In genomic region chr17:43824781-43825410, GRCm38 (mm10) we compare ENCODE assay signal across 32 mouse cellular contexts. TPM values are rescaled to one million over a fixed set of nuclear protein-coding genes. Genes with fewer than 3 reads are reported as not detected.
DNase-seq lines count a peak whose midpoint lies in the region; ATAC-seq lines count a peak whose summit lies in the region.
"Had no signal": no experiment of that assay in that cellular context is flagged by ENCODE, and none has a peak within 500 bp of the region (broad histone marks: within the 10 kb centered on the region; RNA-seq: fewer than 3 reads in every experiment).

No protein-coding gene starts in this region.

- no peaks in the 10 kb centered on the region for H3K27me3 ChIP-seq in heart, embryonic 13.5 days (replicated peaks)
- H3K27me3 ChIP-seq in heart, embryonic 15.5 days: no peaks in the 10 kb centered on the region
- H3K27me3 ChIP-seq: CH12.LX; embryonic facial prominence, embryonic 15.5 days; forebrain, embryonic 12.5 days; kidney, embryonic 15.5 days had no signal

- peaks cover 19% of the 10 kb centered on the region for H3K4me1 ChIP-seq in heart, embryonic 13.5 days
- peaks cover 15% of the 10 kb centered on the region for H3K4me1 ChIP-seq in heart, embryonic 15.5 days (replicated peaks)
- H3K4me1 ChIP-seq: embryonic facial prominence, embryonic 15.5 days; forebrain, embryonic 12.5 days; kidney, embryonic 15.5 days had no signal

- H3K36me3 ChIP-seq in heart, embryonic 13.5 days: no peaks in the 10 kb centered on the region
- no peaks in the 10 kb centered on the region for H3K36me3 ChIP-seq in heart, embryonic 15.5 days
- H3K36me3 ChIP-seq: embryonic facial prominence, embryonic 10.5 days; embryonic facial prominence, embryonic 15.5 days; forebrain, embryonic 12.5 days; kidney, embryonic 15.5 days had no signal

- WGBS in heart, embryonic 13.5 days: 66% methylated on average over 10 of the region's 10 CpGs
- 65% methylated on average over 10 of the region's 10 CpGs for WGBS in heart, embryonic 15.5 days

- peak; percentile 79 for DNase-seq in heart, adult 11 months
- DNase-seq in heart, postnatal 25 days (ENCODE audit: low spot score): no peak
- no peak for DNase-seq in heart, postnatal 10 days
- DNase-seq in yolk sac, embryonic 10.5 days (ENCODE audit: low spot score): no peak
- DNase-seq in urinary bladder, adult 2 months (ENCODE audit: low spot score): no peak
- DNase-seq: adrenal gland, adult 2 months; adrenal gland, postnatal 36 days; cerebellum, adult 18-20 months; cerebellum, postnatal 14 days; forebrain, postnatal 0 days; gastrocnemius, postnatal 10 days; kidney, adult 11 months; kidney, postnatal 25 days; liver; lung, adult 2 months; lung, postnatal 10 days; midbrain, embryonic 14.5 days; thymus, adult 2 months; thymus, postnatal 36 days had no signal

- peak overlapping the region; percentile 80 for H3K27ac ChIP-seq in heart, embryonic 13.5 days (replicated peaks)
- H3K27ac ChIP-seq in heart, embryonic 15.5 days: peak overlapping the region; percentile 82
- H3K27ac ChIP-seq: embryonic facial prominence, embryonic 10.5 days; embryonic facial prominence, embryonic 15.5 days; forebrain, embryonic 12.5 days; hindbrain, embryonic 14.5 days; kidney, embryonic 15.5 days; liver, embryonic 14.5 days had no signal

- 0 out of 2 replicates have a peak overlapping the region, but pooled peaks have one; percentile 24 for H3K9ac ChIP-seq in heart, embryonic 13.5 days
- H3K9ac ChIP-seq in heart, embryonic 15.5 days: no peak overlapping the region
- H3K9ac ChIP-seq: embryonic facial prominence, embryonic 15.5 days; forebrain, embryonic 12.5 days; forebrain, postnatal 0 days; hindbrain, embryonic 14.5 days; kidney, embryonic 15.5 days; liver, embryonic 14.5 days had no signal

- no peak overlapping the region for H3K4me3 ChIP-seq in heart, embryonic 13.5 days
- H3K4me3 ChIP-seq in heart, embryonic 15.5 days: no peak overlapping the region
- H3K4me3 ChIP-seq: embryonic facial prominence, embryonic 10.5 days; embryonic facial prominence, embryonic 15.5 days; forebrain, embryonic 12.5 days; kidney, embryonic 15.5 days had no signal

- H3K4me2 ChIP-seq in heart, embryonic 13.5 days: no peak overlapping the region
- no peak overlapping the region for H3K4me2 ChIP-seq in heart, embryonic 15.5 days
- H3K4me2 ChIP-seq: embryonic facial prominence, embryonic 15.5 days; forebrain, embryonic 12.5 days; hindbrain, embryonic 14.5 days; kidney, embryonic 15.5 days had no signal

- intact Hi-C loops in heart, postnatal 25 days (cut with DNase I): no loop called here
- intact Hi-C loops in heart, postnatal 10 days (cut with DNase I): no loop called here

- no peak for ATAC-seq in heart, embryonic 13.5 days (ENCODE audit: extremely low read depth, insufficient number of reproducible peaks, low FRiP score, low TSS enrichment)
- ATAC-seq in heart, embryonic 15.5 days (replicated peaks; ENCODE audit: insufficient number of reproducible peaks, insufficient read depth, low FRiP score, low read depth): no peak
- ATAC-seq: activated CD4-positive, CD25-positive, alpha-beta regulatory T cell, adult 4 months; forebrain, postnatal 0 days; inflammation-experienced regulatory T-cells, adult 6 months had no signal

- H3K9me3 ChIP-seq in heart, embryonic 13.5 days: no peaks in the 10 kb centered on the region
- no peaks in the 10 kb centered on the region for H3K9me3 ChIP-seq in heart, embryonic 15.5 days (replicated peaks)
- H3K9me3 ChIP-seq: embryonic facial prominence, embryonic 10.5 days; embryonic facial prominence, embryonic 15.5 days; forebrain, embryonic 12.5 days; kidney, embryonic 15.5 days had no signal

RNA-seq across cellular contexts. Expression of gene Rcan2, which starts 23.7 kb away (rescaled TPM):
- total RNA-seq in heart, postnatal 25 days (2021): 100 to 1,000 TPM; 355 to 379 TPM
- 43.7 and 44.6 TPM in 2 replicates for polyA plus RNA-seq in heart, embryonic 13.5 days (2015; fragmentation: Nextera tagmentation; extraction: Ambion mirVana)
- 100 to 1,000 TPM; 209 to 216 TPM for total RNA-seq in heart, postnatal 10 days (2021)
- 56.1 and 56.4 TPM in 2 replicates for polyA plus RNA-seq in heart, embryonic 15.5 days (2015; fragmentation: Nextera tagmentation; extraction: Ambion mirVana)
- polyA plus RNA-seq in urinary bladder, adult 2 months (2012; rRNA removed): 10.2 and 14.4 TPM in 2 replicates
- total RNA-seq: granulocyte monocyte progenitor cell, adult 5-6 weeks; monocyte, adult 5-6 weeks had no signal
- polyA plus RNA-seq: activated CD4-positive, CD25-positive, alpha-beta regulatory T cell, adult 4 months; inflammation-experienced regulatory T-cells, adult 6 months had no signal
